Mouse (Mus musculus) kidney, postnatal 36 days (tissue): ENCODE measurements around the gene Wnt9a.

Source experiments
- DNase-seq, 2 experiments: peaks; one replicate each; pipeline ENCODE4 v3.0.0; 2021 to 2022; ENCODE audit warnings: mixed read lengths in 2 of 2

The Wnt9a gene

DNA sequence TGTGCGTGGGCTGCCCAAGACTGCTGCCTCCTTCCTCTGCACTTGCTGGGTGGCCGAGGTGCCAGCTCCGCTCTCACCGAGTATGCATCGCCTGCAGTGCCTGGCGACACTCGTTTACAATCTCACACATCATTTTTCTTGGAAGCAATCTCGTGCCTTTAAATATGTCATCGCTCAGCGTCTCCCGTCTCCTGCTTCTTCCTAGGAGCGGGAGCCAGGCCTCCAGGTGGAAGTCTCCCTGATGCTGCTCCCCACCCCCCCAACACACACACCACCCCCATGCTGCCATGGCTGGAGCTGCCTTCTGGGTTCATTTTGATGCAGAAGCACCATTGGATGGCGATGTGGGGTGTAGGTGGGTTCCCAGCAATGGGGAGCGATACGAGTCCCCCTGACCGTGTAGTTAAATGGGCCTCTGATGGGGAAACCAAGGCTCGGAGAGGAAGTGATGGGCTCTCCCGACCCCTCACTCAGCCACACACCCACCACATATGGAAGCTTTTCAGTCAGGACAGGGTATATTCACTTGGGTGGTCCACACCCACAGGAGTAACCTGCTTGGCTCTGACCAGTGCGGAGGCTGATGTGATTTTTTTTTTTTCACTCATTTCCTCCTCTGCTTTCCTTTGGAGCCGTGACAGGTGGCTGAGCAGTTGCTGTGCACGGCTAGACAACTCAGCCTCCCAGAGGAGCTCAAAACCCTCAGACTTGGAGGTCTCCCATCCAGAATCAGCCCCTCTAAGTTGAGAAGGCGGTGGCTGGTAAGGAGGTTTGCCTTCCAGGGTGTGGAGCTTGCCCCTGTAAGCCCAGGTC lies 1.5 kb upstream of the Wnt9a start:
- DNase-seq = no peak

DNA sequence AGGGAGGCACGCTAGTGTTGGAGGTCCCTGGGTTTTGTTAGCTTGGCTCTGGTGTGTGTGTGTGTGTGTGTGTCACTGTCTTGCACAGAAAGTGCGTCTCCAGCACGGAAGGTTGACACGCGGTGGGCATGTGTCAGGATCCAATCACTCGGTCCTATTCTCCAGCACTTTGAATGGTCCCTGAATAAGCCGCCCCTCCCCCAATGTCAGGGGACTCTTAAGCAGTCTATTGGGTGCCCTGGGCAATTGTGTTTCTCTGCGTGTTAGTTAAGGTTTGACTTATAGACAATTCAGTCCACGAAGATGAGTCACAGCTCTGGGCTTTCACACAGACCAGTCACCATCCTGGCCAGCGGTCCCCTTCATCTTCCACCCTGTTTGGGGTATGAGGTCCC lies 910 bp upstream of the Wnt9a start:
- no peak for DNase-seq

DNA sequence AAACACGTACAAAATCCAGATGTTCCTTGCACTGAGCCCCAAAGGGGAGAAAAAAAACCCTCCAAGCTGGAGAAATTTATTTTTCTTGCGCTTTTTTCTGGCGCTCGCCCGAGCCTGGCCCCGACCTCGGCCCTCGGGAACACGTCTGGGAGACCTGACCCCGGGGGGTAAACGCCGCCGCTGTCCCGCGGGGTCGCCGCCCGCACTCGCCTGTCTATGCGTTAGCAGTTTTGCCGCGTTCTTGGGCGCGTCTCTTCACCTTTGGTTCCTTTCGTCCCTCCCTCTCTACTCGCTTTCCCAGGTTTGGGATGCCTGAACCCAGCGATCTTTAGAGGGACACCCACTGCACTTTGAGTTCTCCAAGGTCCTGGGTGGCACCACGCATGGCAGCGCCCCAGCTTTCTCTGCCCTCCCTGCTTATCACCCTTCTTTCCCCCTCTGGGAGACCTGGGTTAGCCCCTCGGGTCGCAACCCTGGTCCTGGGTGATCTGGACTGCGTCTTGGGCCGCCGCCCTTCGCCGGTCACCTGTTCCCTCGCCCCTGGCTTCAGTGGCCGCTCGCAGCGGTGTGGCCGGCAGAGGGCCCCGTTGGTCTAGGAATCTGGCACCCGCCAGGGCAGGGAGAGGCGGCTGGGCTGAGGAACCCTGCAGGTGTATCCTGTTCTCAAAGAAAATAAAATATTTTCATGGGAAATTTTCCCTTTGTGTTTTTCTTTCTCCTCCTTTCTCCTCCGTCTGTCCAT lies 865 bp downstream of the Wnt9a start:
- peak; percentile 76 to 93 for DNase-seq

DNA sequence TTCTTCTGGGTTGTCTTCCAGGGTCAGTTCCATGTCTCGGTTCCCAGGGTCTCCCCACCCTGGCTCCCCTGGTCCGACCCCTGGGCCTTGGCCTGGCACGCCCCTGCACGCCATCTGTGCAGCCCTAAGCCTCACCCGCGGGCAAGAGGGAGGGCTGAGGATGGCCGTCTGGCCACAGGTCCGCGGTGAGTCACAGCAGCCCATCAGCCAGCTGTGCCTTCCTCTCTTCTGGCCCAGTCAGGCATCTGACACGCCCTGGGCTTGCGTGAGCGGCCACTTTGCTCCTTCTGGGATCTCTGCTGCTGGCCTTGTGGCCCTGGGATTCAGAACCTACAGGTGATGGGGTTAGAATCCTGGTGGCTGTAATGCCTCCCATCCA lies 1.4 kb downstream of the Wnt9a start:
- no peak for DNase-seq

DNA sequence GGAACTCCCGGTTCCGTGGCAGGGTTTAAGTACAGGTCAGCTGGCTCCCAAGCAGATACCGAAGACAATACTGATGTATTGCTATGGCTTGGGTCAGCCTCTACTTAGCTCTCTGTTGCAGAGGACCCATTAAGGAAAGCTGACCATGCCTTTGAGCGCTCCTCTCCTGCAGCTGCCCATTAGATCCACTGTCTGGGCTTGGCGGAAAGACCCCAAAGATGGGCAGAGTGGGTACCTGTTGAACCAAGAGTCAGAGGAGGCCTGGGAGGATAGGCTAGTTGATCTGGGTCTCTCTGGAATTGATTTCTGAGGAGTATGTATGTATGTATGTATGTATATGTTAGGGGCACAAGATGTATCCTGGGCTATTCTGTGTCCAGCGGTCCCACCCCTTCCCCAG lies 1.9 kb downstream of the Wnt9a start:
- DNase-seq = no peak

DNA sequence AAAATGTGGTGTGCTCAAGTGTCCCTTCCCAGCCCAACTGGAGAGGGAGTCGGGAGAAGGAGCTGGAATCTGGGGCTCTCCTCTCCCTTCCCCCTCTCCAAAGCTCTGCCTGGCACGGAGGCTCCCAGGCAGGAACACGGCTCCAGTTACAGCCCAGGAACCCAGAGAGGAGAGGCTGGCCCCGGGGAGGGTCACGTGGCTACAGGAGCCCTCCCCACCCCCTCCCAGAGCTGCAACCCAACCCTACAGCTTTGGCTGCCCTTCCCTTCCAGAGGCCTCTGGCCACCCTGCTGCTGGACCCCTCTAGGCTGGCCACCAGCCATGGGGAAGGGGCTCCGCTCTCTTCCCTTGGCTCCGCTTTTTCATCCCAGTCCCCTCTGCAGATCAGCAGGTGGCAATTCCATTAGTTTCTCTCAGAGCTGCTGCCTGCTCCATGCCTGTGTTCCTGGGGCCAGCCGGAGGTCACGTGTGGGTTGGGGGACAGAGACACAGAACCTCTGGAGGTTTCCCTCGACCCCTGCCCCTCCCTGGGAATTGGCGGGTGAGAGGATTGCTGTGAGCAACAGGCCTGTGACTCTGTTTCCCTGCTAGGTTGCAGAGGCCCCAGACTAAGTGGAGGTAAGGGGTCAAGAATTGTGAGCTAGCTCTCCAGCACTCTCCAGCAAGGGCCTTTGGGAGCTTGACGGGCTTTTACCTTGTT lies 2.5 kb downstream of the Wnt9a start:
- DNase-seq = peak in 1 of 2 experiments; percentile 34

DNA sequence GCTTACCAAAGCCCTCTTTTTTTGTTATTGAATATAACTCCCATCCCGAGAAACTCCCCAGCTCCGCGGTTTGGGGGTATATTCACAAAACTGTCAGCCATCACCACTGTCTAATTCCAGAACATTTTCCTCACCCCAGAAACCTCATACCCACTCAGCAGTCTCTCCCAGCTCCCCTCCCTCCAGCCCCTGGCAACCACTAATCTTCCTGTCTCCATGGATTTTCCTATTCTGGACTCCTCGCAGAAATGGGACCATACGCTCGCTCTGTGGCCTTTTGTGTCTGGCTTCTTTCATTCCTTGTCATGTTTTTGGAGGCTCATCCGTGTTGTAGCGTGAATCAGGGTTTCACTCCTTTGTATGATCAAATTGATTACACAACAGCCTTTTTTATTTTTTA lies 3.2 kb downstream of the Wnt9a start:
- no peak for DNase-seq

DNA sequence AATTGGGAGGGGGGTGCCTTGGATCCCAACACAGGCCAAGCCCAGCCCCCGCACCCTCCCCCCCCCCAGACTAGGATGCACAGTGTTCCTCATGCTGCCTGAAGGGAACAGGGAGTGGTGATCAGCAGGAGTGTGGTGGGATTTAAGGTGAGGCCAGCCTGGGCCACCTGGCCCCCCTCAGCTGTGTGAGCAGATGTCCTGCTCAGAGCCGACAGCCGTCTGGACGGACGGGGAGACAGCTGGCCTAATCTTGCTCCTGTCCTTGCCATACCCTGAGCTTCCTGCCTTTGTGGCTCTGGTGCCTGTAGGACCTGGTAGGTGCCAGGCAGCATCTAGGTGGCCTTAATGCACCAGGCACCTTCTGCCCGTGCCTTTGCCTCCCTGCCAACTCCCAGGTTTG lies 5.3 kb downstream of the Wnt9a start:
- DNase-seq = no peak

DNA sequence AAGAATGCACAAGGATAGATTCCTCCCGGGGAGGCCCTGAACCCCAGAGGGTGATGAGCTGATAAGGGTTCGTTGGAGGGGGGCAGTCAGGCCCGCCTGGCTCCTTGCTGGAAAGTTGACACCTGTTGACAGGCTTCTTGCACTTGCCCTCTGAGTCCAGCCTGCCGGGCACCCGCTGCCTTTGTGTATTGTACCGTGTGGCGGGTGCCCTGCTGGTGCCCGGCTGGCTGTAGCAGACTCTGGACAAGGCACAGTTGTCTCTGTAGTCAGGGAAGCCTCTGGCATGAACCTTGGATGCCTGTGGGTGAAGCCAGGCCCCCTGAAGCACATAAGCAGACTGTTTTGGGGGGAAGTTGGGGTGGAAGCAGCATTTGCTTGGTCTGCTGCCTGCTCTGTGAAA lies 5.8 kb downstream of the Wnt9a start:
- peak in 1 of 2 experiments; percentile 25 for DNase-seq

DNA sequence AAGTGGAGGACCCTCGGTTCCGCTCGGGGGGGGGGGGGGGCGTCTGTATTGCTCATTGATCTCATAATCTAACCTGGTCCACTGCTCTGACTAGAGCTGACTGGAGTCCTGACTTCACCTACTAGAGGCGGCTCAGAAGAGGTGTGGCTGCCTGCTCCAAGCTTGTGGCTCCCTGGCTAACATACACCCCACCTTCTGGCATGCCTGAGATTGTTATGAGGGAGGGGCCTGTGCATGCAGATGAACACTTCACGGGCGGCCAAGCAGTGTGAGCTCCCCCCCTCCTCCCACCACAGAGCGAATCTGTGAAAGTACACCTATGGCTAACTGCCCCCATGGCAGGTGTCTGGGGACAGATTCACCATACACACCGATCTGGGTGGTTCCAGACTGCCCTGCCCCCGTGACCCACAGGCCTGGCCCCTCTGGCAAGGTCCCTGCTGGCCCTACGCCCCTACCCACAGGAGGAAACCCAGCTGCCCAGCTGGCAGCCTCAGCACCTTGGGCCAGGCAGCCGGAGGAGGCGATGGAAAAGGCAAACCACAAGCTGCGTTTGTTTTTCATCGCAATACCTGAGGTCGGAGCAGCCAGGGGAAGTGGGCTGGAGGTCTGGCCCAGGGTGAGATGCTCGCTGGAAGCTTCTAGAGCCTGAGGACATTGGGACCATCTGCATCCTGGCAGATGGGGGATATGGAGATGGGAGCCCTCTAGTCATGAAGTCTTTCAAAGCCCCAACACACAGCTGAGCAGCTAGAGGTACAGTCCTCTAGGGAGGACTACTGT lies 6.5 kb downstream of the Wnt9a start:
- no peak for DNase-seq

DNA sequence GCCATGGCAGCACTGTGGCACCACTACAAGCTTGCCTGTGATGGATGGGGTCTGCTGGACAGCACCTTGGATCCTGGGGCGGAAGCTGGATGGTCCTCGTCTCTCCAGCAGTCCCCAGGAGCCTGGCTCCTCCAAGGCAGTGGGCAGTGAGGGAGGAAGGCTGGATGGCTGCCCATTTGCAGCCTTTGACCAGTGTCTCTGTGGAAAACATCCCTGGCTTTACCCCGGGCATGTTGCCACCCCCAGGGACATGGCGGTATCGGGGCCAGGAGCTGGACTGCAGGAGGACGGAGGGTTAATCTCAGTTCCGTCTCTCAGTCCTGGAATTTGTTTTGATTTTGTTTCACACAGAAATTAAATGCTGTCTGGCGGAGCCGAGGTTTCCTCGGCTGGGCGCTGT lies 7.2 kb downstream of the Wnt9a start:
- DNase-seq = peak; percentile 27 to 40

DNA sequence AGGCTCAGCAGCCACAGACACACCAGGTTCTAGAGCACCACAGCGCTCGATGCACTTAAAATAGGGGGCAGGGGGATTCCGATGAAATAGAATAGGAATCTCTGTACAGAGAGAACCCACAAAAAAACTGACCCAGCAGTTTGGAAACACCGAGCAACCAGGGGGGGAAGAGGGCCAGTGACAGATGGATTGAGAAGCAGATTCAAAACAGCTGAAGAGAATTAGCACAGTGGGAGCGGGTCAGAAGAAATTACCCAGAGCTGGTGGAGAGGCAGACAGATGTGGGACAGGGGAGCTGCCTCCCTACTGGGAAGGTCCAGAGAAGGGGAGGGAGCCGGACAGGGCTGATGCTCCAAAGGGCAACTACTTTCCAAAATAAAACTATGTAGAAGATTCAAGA lies 9.8 kb downstream of the Wnt9a start:
- DNase-seq = no peak

DNA sequence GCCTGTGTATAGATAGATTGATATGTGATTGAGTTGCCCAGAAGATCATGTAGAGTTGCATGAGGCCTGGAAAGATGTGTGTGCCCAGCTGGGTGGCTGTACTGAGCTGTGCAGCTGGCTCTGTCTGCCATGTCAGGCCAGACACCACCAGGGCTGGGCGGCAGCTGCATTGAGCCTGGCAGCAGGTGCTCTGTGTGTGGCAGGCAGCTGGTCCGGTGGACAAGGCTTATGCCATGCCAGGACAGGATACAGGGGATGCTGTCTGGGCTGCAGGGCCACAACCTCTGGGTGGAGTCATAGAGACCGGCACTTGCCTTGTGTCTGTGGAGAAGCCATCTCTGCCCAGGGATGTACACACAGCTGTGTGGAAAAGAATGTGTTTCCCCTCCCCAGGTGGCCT lies 16.3 kb downstream of the Wnt9a start:
- DNase-seq = no peak

DNA sequence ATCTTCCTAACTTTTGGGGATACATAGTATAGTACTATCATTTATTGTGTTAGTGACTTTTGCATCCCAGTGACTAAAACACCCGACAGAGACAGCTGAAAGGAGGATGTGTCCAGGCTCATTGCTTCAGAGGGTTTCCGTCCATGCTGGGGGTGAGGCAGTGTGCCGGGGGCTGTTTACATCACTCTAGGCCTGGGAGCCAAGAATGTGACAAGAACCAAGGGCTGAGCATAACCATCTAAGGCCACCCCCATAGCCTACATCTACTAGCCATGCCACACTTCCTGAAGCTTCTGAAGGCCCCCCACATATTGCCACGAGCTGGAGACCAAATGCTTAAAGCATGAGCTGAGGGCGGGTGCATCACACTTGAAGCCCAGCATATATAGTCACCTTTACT lies 18.0 kb downstream of the Wnt9a start:
- DNase-seq = no peak

DNA sequence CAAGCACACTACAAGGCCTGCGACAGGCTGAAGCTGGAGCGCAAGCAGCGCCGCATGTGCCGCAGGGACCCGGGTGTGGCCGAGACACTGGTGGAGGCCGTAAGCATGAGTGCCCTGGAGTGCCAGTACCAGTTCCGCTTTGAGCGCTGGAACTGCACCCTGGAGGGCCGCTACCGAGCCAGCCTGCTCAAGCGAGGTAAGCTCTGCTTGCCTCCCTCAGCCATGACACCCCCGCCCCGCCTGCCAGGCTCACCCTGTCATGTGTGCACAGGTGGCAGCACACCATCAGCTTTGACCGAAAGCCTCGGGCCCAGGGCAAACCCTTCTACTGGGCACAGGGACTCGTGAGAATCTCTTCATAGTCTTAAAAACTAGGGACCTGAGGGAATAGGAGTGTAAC lies 20.9 kb downstream of the Wnt9a start:
- DNase-seq = peak in 1 of 2 experiments; percentile 27

DNA sequence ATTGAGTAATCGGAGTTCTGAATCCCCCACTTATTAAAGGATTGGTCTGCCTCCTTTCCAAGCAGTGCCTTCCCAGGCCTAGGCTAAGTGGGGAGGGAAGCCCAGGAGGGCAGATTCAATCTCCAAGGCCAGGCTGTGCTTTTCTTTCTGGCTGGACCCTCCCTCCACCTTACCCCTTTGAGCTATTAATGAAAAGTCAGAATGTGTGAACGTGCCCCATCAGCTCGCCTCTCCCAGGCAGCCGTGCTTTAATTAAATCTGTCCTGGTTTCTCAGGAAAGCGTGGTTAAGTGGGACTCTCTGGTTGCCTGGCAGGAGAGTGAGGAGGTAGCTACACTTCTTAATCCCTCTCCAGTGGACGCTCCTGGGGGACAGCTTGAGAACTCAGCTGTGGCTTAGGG lies 22.9 kb downstream of the Wnt9a start:
- DNase-seq = no peak

DNA sequence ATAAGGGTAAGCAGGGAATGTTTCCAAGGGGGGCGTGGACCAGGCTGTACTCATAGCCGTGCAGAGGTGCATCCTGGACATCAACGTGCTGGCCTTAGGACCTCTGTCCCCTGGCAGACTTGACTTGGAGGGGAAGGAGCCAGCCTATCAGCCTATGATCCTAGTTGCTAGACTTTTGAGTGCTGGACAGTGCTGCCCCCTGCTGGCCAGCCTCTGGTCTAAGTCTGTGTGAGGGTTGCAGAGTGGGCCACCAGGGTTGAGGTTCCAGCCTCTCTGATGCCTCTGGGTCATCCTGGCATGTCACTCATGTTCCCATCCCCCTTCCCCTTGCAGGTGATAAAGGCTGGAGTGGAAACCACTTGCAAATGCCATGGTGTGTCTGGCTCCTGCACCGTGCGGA lies 23.8 kb downstream of the Wnt9a start:
- DNase-seq = peak; percentile 67 to 87

DNA sequence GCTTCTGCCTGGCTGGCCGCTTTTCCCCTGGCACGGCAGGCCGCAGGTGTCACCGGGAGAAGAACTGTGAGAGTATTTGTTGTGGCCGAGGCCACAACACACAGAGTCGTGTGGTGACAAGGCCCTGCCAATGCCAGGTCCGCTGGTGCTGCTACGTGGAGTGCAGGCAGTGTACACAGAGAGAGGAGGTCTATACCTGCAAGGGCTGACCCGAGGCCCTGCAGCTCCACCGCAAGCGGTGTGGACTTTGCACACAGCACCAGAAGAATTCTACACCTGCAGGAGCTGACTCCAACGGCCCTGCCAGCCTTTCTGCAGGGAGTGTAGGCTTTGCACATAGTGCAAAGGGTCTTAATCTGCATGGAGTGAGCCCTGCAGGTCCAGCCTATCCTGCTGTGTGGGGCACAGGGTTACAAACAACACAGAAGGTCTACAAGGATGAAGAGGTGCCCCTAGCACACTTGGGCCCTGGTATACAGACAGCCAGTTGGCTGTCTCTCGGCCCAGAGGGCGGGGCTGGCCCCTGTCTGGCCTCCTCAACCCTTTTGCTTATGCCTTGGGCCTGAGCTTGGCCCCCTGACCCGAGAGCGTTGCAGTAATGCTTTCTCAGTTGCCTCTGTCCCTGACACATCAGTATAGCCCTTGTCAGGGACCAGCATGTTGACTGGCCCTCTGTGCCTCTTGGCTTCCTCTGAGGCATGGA lies 24.6 kb downstream of the Wnt9a start:
- no peak for DNase-seq

DNA sequence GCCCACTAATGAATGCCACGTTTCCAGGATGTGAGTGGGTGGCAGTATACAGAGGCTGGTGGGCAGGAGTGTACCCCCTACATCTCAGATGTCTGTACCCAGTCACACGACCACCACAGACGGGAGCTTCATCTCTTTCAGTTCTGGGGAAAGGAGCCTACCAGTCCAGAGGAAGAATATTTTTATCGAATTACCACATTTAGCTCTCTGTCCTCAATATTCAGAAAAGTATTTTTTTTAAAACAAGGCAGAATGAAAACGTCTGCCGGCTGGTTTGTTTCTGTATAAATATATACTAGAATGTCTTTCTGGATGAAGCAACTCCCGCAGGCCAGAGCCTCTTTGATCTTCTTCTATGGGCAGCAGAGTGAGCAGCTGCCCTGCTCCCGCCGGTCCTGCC lies 26.2 kb downstream of the Wnt9a start:
- DNase-seq = no peak

DNA sequence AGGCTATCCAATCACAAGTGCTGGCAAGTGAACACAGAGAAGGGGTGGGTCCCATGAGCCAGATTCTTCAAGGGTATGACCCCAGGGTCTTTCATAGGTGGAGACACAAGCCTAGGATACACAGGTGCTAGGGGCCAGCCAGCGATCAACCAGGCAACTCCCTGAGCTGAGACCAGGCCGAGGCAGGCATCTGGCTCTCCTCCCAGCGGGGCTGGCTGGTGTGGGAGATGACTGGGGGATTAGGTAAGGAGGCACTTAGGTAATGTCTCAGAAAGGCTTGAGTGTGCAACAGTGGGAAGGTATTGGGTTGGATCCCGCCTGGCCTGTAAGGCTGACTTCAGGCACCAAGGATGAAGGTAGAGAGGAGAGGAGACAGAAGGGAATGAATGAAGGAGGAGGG lies 28.4 kb downstream of the Wnt9a start:
- no peak for DNase-seq

DNA sequence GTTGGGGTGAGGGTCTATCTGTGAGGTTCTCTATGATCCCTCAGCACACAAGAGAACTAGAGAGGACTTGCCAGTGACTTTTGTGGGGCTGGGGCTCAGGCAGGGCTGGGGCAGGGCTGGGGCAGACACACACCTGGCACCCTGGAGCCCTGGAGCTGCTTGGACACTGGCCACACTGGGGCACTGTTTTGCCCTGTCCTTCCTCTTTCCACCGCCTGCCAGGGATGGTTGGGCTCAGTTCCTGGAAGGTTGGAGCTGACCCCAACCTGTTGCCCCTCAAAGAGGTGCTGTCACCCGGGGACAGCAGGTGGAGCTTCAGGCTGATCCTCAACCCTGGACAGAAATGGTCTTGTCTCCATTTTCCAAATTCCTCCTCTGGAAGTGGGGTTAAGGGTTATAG lies 29.2 kb downstream of the Wnt9a start:
- DNase-seq = no peak

DNA sequence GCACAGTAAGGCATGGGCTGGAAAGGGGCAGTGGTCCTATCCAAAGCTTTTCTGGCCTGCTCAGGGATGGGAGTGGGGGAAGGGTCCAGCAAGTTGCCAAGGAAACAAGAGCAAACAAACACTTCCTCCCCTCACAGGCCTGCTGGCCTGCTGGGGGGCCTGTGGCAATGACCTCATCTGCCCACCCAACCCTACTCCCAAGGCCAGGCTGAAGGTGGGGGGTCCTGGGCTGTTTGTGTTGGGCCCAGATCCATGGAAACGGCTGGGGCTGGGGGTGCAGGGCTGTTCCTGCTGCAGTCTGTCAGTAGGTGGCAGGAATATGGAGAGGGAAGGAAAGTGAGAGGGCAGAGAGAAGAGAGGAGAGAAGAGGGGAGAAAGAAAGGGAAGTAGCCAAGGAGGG lies 29.7 kb downstream of the Wnt9a start:
- no peak for DNase-seq
